Mouse (Mus musculus) heart, adult 8-10 months (tissue): ENCODE measurements around the gene Plcg2. TPM values are rescaled to one million over a fixed set of nuclear protein-coding genes. Genes with fewer than 3 reads are reported as not detected.

Experiments
- microRNA-seq: library from miRNA; unstranded; fragments of <30 nt; microRNA quantifications from one replicate; pipeline ENCODE4 v1.2.0, GENCODE M21; 2022
- total RNA-seq, 4 experiments: library from RNA; stranded (reverse); gene quantifications; 2 replicates each; pipeline ENCODE4 v1.2.4; 2022

The Plcg2 gene
- total RNA-seq, 4 experiments from 2014 or later, result 5.3 to 10.4 (median 7.5) TPM

Small RNAs within 50 kb of the gene (microRNA-seq; reads per million reads assigned to microRNA genes)
- gene Gm27361 (not detected), gene Mir7077 (not detected), gene Mir7078 (not detected)

Other genes with a start within 250 kb of the Plcg2 start
- 10 to 100 TPM; 14.4 to 20.4 (median 16.3) TPM for gene Cmip, start 241.2 kb upstream of the Plcg2 start, total RNA-seq
- 1 to 10 TPM; 2.1 to 2.8 (median 2.2) TPM for gene Sdr42e1, start 175.4 kb downstream of the Plcg2 start, total RNA-seq
- gene Hsd17b2, start 203.6 kb downstream of the Plcg2 start, total RNA-seq, result not detected